Mouse (Mus musculus): ENCODE results near the gene Ass1. TPM values are rescaled to one million over a fixed set of nuclear protein-coding genes. Genes with fewer than 3 reads are reported as not detected.

The Ass1 gene
- polyA plus RNA-seq, 1 experiment from 2014 or later = 13.3 TPM

DNA sequence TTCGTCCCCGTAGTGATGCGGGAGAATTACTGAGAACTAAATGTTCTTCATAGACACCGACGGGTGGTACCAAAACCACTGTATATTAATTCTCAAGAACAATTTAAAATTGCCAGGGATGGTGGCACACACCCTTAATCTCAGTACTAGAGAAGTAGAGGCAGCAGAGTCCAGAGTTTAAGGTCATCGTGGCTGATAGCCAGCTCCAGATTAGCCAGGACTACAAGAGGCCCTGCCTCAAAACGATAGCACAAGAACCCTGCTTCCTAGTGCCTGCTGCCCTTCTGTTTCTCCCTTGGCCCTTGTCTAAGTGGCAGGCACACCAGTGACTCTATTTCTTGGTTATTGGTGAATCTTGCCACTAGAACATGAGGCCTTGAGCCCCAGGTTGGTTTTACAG is 9.1 kb upstream of the Ass1 start:
- Histone ChIP-seq H3K4me3 (no peak overlapping the region), H3K27ac (replicated peaks) (no peak overlapping the region), H3K9me3 (replicated peaks) (no peaks in the 10 kb centered on the region), H3K36me3 (no peaks in the 10 kb centered on the region), H3K27me3 (ENCODE audit: low read depth, poor library complexity, severe bottlenecking) (peaks cover 92% of the 10 kb centered on the region), H3K4me1 (peaks cover 15% of the 10 kb centered on the region)
- WGBS = 83% methylated on average over 7 of the region's 7 CpGs
- no peak for DNase-seq (ENCODE audit: low spot score)

- WGBS = 44% methylated on average over 8 of the region's 8 CpGs
- DNase-seq (ENCODE audit: low spot score) = no peak
- H3K27me3 ChIP-seq (ENCODE audit: low read depth, poor library complexity, severe bottlenecking) = peaks cover 85% of the 10 kb centered on the region
- H3K27ac ChIP-seq (replicated peaks) = no peak overlapping the region
- H3K9me3 ChIP-seq (replicated peaks) = no peaks in the 10 kb centered on the region
- H3K36me3 ChIP-seq = no peaks in the 10 kb centered on the region
- no peak overlapping the region for H3K4me3 ChIP-seq
- H3K4me1 ChIP-seq = peaks cover 15% of the 10 kb centered on the region
Measured at GRCm38 (mm10) chr2:31462051-31462450, 8.0 kb upstream of the Ass1 start.

DNA sequence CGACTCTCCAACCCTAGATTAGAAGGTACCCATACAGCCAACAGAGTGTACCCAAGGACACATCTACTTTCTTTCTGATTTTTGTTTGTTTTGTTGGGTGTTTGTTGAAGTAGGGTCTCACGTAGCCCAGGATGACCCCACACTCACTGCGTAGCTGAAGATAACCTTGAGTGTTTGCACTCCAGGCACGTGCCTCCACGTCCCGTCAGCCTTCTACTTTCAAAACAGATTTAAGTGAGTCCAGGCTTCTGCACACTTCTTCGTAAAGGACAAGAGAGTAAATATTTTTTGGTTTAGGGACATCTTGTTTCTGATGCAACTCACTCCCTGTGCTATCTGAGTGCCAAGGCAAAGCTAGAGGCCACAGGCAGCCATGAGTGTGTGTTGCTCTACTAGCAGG is 6.8 kb upstream of the Ass1 start:
- 83% methylated on average over 7 of the region's 7 CpGs for WGBS
- H3K27me3 ChIP-seq (ENCODE audit: low read depth, poor library complexity, severe bottlenecking) = peaks cover 83% of the 10 kb centered on the region
- no peak for DNase-seq (ENCODE audit: low spot score)
- H3K9me3 ChIP-seq (replicated peaks) = no peaks in the 10 kb centered on the region
- peaks cover 15% of the 10 kb centered on the region for H3K4me1 ChIP-seq
- H3K36me3 ChIP-seq = no peaks in the 10 kb centered on the region
- no peak overlapping the region for H3K27ac ChIP-seq (replicated peaks)
- no peak overlapping the region for H3K4me3 ChIP-seq

DNA sequence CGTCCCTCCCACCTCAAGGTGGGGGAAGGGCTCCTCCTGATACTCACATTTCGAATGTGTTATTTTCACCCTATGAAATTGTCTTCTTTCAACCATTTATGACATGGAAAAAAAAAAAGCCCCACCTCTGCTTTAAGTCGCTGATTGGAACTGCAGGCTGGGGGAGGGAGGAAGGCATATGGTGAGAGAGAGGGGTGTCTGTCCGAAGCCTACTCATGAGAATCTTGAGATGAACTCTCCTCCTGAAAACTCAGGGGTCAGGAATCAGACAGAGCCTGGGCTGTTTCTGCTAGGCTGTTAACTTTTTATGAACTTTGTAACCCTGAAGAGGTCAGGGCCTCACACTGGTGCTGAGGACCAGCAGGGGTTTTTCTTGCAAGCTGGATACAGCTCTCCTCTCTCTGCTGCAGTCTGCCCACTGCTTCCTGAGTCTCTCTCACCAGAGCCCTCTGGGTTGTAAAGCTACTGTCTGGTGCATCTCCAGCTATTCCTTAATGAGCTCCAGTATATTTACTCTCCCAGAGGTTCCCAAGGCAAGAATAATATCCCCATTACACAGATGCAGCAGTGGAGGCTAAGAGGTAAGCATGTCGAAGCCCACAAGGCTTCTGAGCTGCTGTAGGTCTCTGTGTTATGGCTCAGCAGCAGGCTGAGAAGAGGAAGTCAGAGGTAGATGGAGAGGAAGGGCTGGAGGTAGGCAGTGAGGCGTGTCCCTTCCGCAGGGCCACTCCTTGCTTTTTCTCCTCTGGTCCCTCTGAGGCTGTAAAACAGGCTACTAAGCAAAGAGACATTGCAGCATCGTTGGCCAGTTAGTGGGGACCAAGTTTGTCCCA is 6.1 kb upstream of the Ass1 start:
- H3K4me3 ChIP-seq = no peak overlapping the region
- no peak overlapping the region for H3K27ac ChIP-seq (replicated peaks)
- 55% methylated on average over 8 of the region's 8 CpGs for WGBS
- H3K4me1 ChIP-seq = peaks cover 15% of the 10 kb centered on the region
- H3K9me3 ChIP-seq (replicated peaks) = no peaks in the 10 kb centered on the region
- no peak for DNase-seq (ENCODE audit: low spot score)
- no peaks in the 10 kb centered on the region for H3K36me3 ChIP-seq
- peaks cover 83% of the 10 kb centered on the region for H3K27me3 ChIP-seq (ENCODE audit: low read depth, poor library complexity, severe bottlenecking)

- WGBS = 85% methylated on average over 6 of the region's 6 CpGs
- peaks cover 15% of the 10 kb centered on the region for H3K4me1 ChIP-seq
- H3K4me3 ChIP-seq = no peak overlapping the region
- no peaks in the 10 kb centered on the region for H3K36me3 ChIP-seq
- peaks cover 83% of the 10 kb centered on the region for H3K27me3 ChIP-seq (ENCODE audit: low read depth, poor library complexity, severe bottlenecking)
- H3K27ac ChIP-seq (replicated peaks) = no peak overlapping the region
- no peak for DNase-seq (ENCODE audit: low spot score)
- H3K9me3 ChIP-seq (replicated peaks) = no peaks in the 10 kb centered on the region
Measured at GRCm38 (mm10) chr2:31464529-31464910, 5.5 kb upstream of the Ass1 start.

DNA sequence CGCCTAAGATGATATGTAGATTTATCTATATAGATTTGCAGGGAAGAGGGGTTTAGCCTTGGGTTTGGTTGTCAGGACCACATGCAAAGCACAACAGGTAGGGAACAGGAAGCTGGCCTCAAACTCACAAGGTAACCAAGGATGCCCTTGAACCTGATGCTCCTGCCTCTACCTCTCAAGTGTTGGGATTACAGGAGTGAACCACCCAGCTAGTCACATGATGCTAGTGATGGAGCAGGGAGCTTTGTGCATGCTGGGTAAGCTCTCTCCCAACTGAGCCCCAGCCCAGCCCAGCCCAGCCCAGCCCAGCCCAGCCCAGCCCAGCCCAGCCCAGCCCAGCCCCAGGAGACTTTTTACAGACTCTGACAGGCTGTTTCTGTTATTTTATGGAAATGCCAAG is 2.5 kb upstream of the Ass1 start:
- H3K9me3 ChIP-seq (replicated peaks) = no peaks in the 10 kb centered on the region
- DNase-seq (ENCODE audit: low spot score) = no peak
- no peaks in the 10 kb centered on the region for H3K36me3 ChIP-seq
- no peak overlapping the region for H3K4me3 ChIP-seq
- WGBS = 83% methylated on average over 1 of the region's 1 CpGs
- H3K27ac ChIP-seq (replicated peaks) = no peak overlapping the region
- H3K4me1 ChIP-seq = peaks cover 22% of the 10 kb centered on the region
- H3K27me3 ChIP-seq (ENCODE audit: low read depth, poor library complexity, severe bottlenecking) = peaks cover 83% of the 10 kb centered on the region

- Histone ChIP-seq H3K4me1 (peaks cover 22% of the 10 kb centered on the region), H3K4me3 (no peak overlapping the region), H3K9me3 (replicated peaks) (no peaks in the 10 kb centered on the region), H3K27ac (replicated peaks) (no peak overlapping the region), H3K36me3 (no peaks in the 10 kb centered on the region), H3K27me3 (ENCODE audit: low read depth, poor library complexity, severe bottlenecking) (peaks cover 71% of the 10 kb centered on the region)
- no peak for DNase-seq (ENCODE audit: low spot score)
- 69% methylated on average over 7 of the region's 7 CpGs for WGBS
Measured at GRCm38 (mm10) chr2:31468857-31469256, 1.1 kb upstream of the Ass1 start.

DNA sequence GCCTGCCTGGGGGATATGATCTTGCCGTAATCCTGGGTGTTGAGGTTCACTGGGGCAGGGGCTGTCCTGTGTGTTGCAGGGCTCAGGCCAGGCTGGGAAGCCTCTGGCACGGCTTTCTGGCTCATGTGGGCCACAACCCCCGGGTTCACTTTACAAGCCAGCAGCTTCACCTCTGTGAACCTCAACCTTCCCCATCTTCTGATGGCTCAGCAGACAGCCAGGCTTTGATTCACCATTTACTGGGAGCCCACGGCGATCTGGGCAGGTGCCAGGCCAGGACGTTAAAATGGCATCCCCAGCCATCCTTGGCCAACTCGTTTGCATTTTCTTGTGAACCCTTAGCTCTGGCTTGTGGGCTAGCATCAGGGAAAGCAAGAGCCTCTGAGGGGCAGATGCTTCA is 527 bp upstream of the Ass1 start:
- H3K4me3 ChIP-seq = peak overlapping the region; percentile 61
- DNase-seq (ENCODE audit: low spot score) = no peak
- 26% methylated on average over 7 of the region's 7 CpGs for WGBS

GRCm38 (mm10) chr2:31470683-31471385 is 827 bp downstream of the Ass1 start:
- H3K9me3 ChIP-seq (replicated peaks) = no peaks in the 10 kb centered on the region
- DNase-seq (ENCODE audit: low spot score) = no peak
- no peaks in the 10 kb centered on the region for H3K36me3 ChIP-seq
- peak overlapping the region; percentile 61 for H3K4me3 ChIP-seq
- H3K27me3 ChIP-seq (ENCODE audit: low read depth, poor library complexity, severe bottlenecking) = peaks cover 61% of the 10 kb centered on the region
- H3K4me1 ChIP-seq = peaks cover 37% of the 10 kb centered on the region
- 12% methylated on average over 17 of the region's 19 CpGs for WGBS
- H3K27ac ChIP-seq (replicated peaks) = no peak overlapping the region

More for the DNA sequence above, 527 bp upstream of the Ass1 start:
- Histone ChIP-seq H3K4me1 (peaks cover 24% of the 10 kb centered on the region), H3K36me3 (no peaks in the 10 kb centered on the region), H3K27me3 (ENCODE audit: low read depth, poor library complexity, severe bottlenecking) (peaks cover 65% of the 10 kb centered on the region), H3K27ac (replicated peaks) (no peak overlapping the region), H3K9me3 (replicated peaks) (no peaks in the 10 kb centered on the region)

DNA sequence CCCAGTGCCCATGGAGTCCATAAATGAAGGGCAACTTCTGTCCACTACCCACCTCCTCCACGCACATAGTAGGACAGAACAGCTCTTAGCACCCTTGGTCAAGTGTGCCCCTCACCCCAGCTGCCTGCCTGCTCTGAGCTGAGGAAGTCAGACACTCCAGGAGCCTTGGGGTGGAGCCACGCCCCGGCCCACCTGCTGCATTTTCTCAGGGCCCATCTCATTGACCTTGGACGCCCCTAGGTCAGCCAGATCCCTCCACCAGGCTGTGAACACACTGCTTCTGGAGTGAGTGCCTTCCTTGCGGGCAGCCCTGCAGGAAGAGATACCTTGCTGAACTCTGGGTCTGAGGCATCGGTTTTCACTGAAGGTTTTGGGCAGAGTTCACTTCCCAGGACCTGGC is 1.6 kb downstream of the Ass1 start:
- Histone ChIP-seq H3K36me3 (no peaks in the 10 kb centered on the region), H3K4me1 (peaks cover 44% of the 10 kb centered on the region), H3K27me3 (ENCODE audit: low read depth, poor library complexity, severe bottlenecking) (peaks cover 67% of the 10 kb centered on the region), H3K4me3 (no peak overlapping the region), H3K27ac (replicated peaks) (no peak overlapping the region), H3K9me3 (replicated peaks) (no peaks in the 10 kb centered on the region)
- no peak for DNase-seq (ENCODE audit: low spot score)
- WGBS = 53% methylated on average over 6 of the region's 6 CpGs

DNA sequence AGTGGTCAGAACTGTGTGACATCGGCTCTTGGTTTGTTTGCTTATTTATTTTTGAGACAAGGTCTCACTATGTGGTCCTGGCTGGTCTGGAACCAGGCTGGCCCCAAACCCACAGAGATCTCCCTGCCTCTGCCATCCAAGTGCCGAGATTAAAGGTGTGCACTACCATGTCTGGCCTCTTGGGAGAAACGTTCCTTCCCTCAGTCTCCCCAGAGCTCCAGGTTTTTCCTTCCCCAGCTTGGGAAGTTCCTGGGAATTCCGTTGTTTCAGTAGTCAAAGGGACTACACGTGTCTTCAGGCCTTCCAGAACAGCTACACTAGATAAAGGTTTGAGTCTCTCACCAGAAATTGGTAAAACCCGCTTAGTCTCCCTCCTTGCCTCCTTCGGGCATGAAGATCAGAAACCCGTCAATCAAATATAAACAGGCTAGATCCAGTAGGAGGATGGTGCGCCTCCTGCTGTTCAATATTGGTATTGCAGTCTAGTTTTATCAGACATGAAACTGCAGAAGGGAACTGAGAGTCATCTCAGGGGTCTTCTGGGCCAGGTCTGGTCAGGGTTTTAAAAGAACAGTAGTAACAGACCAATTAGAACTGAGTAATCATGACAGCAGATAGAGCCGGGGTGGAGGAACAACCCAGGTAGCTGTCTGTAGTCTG is 2.5 kb downstream of the Ass1 start:
- Histone ChIP-seq H3K4me1 (peaks cover 48% of the 10 kb centered on the region), H3K27me3 (ENCODE audit: low read depth, poor library complexity, severe bottlenecking) (peaks cover 70% of the 10 kb centered on the region), H3K9me3 (replicated peaks) (no peaks in the 10 kb centered on the region), H3K4me3 (no peak overlapping the region), H3K27ac (replicated peaks) (no peak overlapping the region), H3K36me3 (no peaks in the 10 kb centered on the region)
- 47% methylated on average over 10 of the region's 10 CpGs for WGBS
- DNase-seq (ENCODE audit: low spot score) = peak; percentile 54

DNA sequence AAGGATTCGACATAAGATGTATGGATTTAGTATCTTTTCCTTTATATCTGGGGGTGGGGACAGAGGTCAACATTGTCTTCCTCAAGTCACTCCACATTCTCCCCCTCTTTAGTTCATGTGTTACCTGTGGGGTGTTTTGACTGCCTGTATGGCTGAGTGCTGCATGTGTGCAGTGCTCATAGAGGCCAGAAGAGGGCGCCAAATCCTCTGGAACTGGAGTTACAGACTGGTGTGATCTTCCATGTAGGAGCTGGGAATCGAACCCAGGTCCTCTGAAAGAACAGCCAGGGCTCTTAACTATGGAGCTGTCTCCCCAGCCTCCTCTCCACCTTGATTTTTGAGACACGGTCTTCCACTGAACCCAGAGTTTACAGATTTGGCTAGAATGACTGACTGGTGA is 3.9 kb downstream of the Ass1 start:
- Histone ChIP-seq H3K27ac (replicated peaks) (no peak overlapping the region), H3K9me3 (replicated peaks) (no peaks in the 10 kb centered on the region), H3K4me1 (peaks cover 48% of the 10 kb centered on the region), H3K36me3 (no peaks in the 10 kb centered on the region), H3K4me3 (no peak overlapping the region), H3K27me3 (ENCODE audit: low read depth, poor library complexity, severe bottlenecking) (peaks cover 65% of the 10 kb centered on the region)
- 76% methylated on average over 4 of the region's 4 CpGs for whole genome bisulfite sequencing
- DNase-seq (ENCODE audit: low spot score) = no peak

- WGBS = 62% methylated on average over 5 of the region's 5 CpGs
- peak overlapping the region; percentile 58 for H3K27ac ChIP-seq (replicated peaks)
- peak; percentile 66 for DNase-seq (ENCODE audit: low spot score)
Measured at GRCm38 (mm10) chr2:31474686-31475085, 4.7 kb downstream of the Ass1 start.

More at GRCm38 (mm10) chr2:31474686-31475085, 4.7 kb downstream of the Ass1 start:
- Histone ChIP-seq H3K4me1 (peaks cover 44% of the 10 kb centered on the region), H3K36me3 (no peaks in the 10 kb centered on the region), H3K27me3 (ENCODE audit: low read depth, poor library complexity, severe bottlenecking) (peaks cover 65% of the 10 kb centered on the region), H3K4me3 (no peak overlapping the region), H3K9me3 (replicated peaks) (no peaks in the 10 kb centered on the region)
